17 mouse cellular contexts compared by ENCODE assay signal in genomic region chr3:26845041-26845440, GRCm38 (mm10).
A peak's percentile ranks its signal among the peaks of the same experiment; 100 is the strongest.
DNase-seq lines count a peak whose midpoint lies in the region; ATAC-seq and TF ChIP-seq lines count a peak whose summit lies in the region.
"Had no signal": no experiment of that assay in that cellular context is flagged by ENCODE, and none has a peak within 500 bp of the region (broad histone marks: within the 10 kb centered on the region; RNA-seq: fewer than 3 reads in every experiment).

No protein-coding gene starts in this region.

- H3K36me3 ChIP-seq in midbrain, postnatal 0 days (ENCODE audit: insufficient read depth, low read length) = no peaks in the 10 kb centered on the region
- H3K36me3 ChIP-seq in midbrain, embryonic 10.5 days = no peaks in the 10 kb centered on the region
- no peaks in the 10 kb centered on the region for H3K36me3 ChIP-seq in lung, postnatal 0 days (ENCODE audit: insufficient read depth, low read length)
- H3K36me3 ChIP-seq: heart, embryonic 10.5 days; limb, embryonic 13.5 days; neural tube, embryonic 15.5 days had no signal

- no peak for TF ChIP-seq POLR2A in cerebellum, adult 2 months (IDR thresholded peaks at IDR 0.05; ENCODE audit: borderline replicate concordance, insufficient read depth, low read length)

- no peak for TF ChIP-seq CTCF in cerebellum, adult 2 months (IDR thresholded peaks at IDR 0.05; ENCODE audit: borderline replicate concordance, insufficient read depth, low read depth, low read length)
- no peak for TF ChIP-seq CTCF in midbrain, postnatal 0 days (IDR thresholded peaks at IDR 0.05)
- peak; percentile 21; the same call in 1 of the 2 replicates for TF ChIP-seq CTCF in layer of hippocampus, adult 2 months (conservative IDR thresholded peaks at IDR 0.05)
- no peak for TF ChIP-seq CTCF in lung, postnatal 0 days (IDR thresholded peaks at IDR 0.05)

- no peak overlapping the region for H3K9ac ChIP-seq in midbrain, postnatal 0 days (replicated peaks; ENCODE audit: low read length, poor library complexity, severe bottlenecking)
- no peak overlapping the region for H3K9ac ChIP-seq in lung, postnatal 0 days (replicated peaks; ENCODE audit: low read depth)
- H3K9ac ChIP-seq: limb, embryonic 13.5 days; liver, postnatal 0 days; neural tube, embryonic 15.5 days had no signal

- TF ChIP-seq EP300 in lung, postnatal 0 days (IDR thresholded peaks at IDR 0.05) = no peak

- ATAC-seq in midbrain, postnatal 0 days (ENCODE audit: low FRiP score) = no peak
- no peak for ATAC-seq in lung, postnatal 0 days
- ATAC-seq: liver, postnatal 0 days had no signal

- no peaks in the 10 kb centered on the region for H3K9me3 ChIP-seq in midbrain, postnatal 0 days (ENCODE audit: low read length)
- H3K9me3 ChIP-seq in midbrain, embryonic 10.5 days (replicated peaks) = 0 out of 2 replicates have a peak, but pooled peaks cover 4% of the 10 kb centered on the region
- H3K9me3 ChIP-seq in lung, postnatal 0 days (ENCODE audit: low read length) = no peaks in the 10 kb centered on the region
- H3K9me3 ChIP-seq: heart, embryonic 10.5 days; limb, embryonic 13.5 days; neural tube, embryonic 15.5 days had no signal

- no peaks in the 10 kb centered on the region for H3K27me3 ChIP-seq in cerebellum, adult 2 months (ENCODE audit: control insufficient read depth, insufficient read depth, low read length)
- no peaks in the 10 kb centered on the region for H3K27me3 ChIP-seq in midbrain, postnatal 0 days (ENCODE audit: insufficient read depth, low read length)
- H3K27me3 ChIP-seq in midbrain, embryonic 10.5 days (ENCODE audit: low read depth, poor library complexity, severe bottlenecking) = no peaks in the 10 kb centered on the region
- no peaks in the 10 kb centered on the region for H3K27me3 ChIP-seq in lung, postnatal 0 days (replicated peaks; ENCODE audit: insufficient read depth, low read length)
- H3K27me3 ChIP-seq: limb, embryonic 13.5 days; neural tube, embryonic 15.5 days had no signal

- no peak overlapping the region for H3K4me2 ChIP-seq in midbrain, postnatal 0 days (ENCODE audit: low read depth, low read length, poor library complexity, severe bottlenecking)
- H3K4me2 ChIP-seq in lung, postnatal 0 days (replicated peaks; ENCODE audit: low read depth, low read length) = no peak overlapping the region
- H3K4me2 ChIP-seq: limb, embryonic 13.5 days; neural tube, embryonic 15.5 days had no signal

- no peak overlapping the region for H3K27ac ChIP-seq in cerebellum, adult 2 months (ENCODE audit: insufficient read depth, low read length)
- no peak overlapping the region for H3K27ac ChIP-seq in midbrain, postnatal 0 days (ENCODE audit: low read depth, low read length)
- no peak overlapping the region for H3K27ac ChIP-seq in midbrain, embryonic 10.5 days (replicated peaks)
- no peak overlapping the region for H3K27ac ChIP-seq in layer of hippocampus, adult 2 months
- no peak overlapping the region for H3K27ac ChIP-seq in lung, postnatal 0 days (ENCODE audit: low read length)
- H3K27ac ChIP-seq: heart, embryonic 10.5 days; limb, embryonic 13.5 days; macrophage; neural tube, embryonic 15.5 days had no signal

- no peak overlapping the region for H3K4me3 ChIP-seq in cerebellum, adult 2 months (replicated peaks; ENCODE audit: insufficient read depth, low read depth, low read length)
- no peak overlapping the region for H3K4me3 ChIP-seq in midbrain, postnatal 0 days (ENCODE audit: low read depth, low read length)
- H3K4me3 ChIP-seq in midbrain, embryonic 10.5 days = no peak overlapping the region
- no peak overlapping the region for H3K4me3 ChIP-seq in layer of hippocampus, adult 2 months
- H3K4me3 ChIP-seq in lung, postnatal 0 days (ENCODE audit: low read depth, low read length) = no peak overlapping the region
- H3K4me3 ChIP-seq: heart, embryonic 10.5 days; limb, embryonic 13.5 days; neural tube, embryonic 15.5 days had no signal

- WGBS in cerebellum, adult 2 months = 7% methylated on average over 3 of the region's 3 CpGs
- WGBS in midbrain, postnatal 0 days = 79% methylated on average over 3 of the region's 3 CpGs
- 89% methylated on average over 3 of the region's 3 CpGs for WGBS in midbrain, embryonic 10.5 days
- WGBS in lung, postnatal 0 days = 77% methylated on average over 3 of the region's 3 CpGs

- DNase-seq in cerebellum, adult 2 months = peak; percentile 14 to 44
- no peak for DNase-seq in cerebellum, adult 11 months
- peak; percentile 49 for DNase-seq in midbrain, postnatal 0 days (ENCODE audit: low spot score)
- DNase-seq in midbrain, embryonic 10.5 days (ENCODE audit: low spot score) = no peak
- DNase-seq in layer of hippocampus, adult 2 months (ENCODE audit: low spot score in 2 of 2) = peak; percentile 74 to 84
- peak; percentile 83 for DNase-seq in telencephalon, adult 2 months (ENCODE audit: low read depth, low spot score)
- no peak for DNase-seq in lung, postnatal 0 days (ENCODE audit: low spot score)
- DNase-seq in thymus, adult 18-20 months = no peak
- DNase-seq: adrenal gland, postnatal 14 days; heart, postnatal 4 days; kidney, adult 11 months; kidney, postnatal 36 days; liver, postnatal 0 days had no signal

- no peaks in the 10 kb centered on the region; the same call in 1 of the 2 replicates for H3K4me1 ChIP-seq in cerebellum, adult 2 months (ENCODE audit: control insufficient read depth, insufficient read depth, low read length)
- H3K4me1 ChIP-seq in midbrain, postnatal 0 days (ENCODE audit: insufficient read depth, low read length) = no peaks in the 10 kb centered on the region
- no peaks in the 10 kb centered on the region for H3K4me1 ChIP-seq in midbrain, embryonic 10.5 days
- no peaks in the 10 kb centered on the region for H3K4me1 ChIP-seq in lung, postnatal 0 days (ENCODE audit: insufficient read depth, low read depth, low read length)
- H3K4me1 ChIP-seq: heart, embryonic 10.5 days; limb, embryonic 13.5 days; neural tube, embryonic 15.5 days had no signal

Comparison
In these comparisons a context has a peak if more than half of its experiments do, and no peak if none do; other contexts are left out.
1. DNase-seq: peak in cerebellum, adult 2 months (2 of 2), midbrain, postnatal 0 days (single experiment), layer of hippocampus, adult 2 months (2 of 2) and telencephalon, adult 2 months (single experiment); none in cerebellum, adult 11 months (single experiment), midbrain, embryonic 10.5 days (single experiment), lung, postnatal 0 days (single experiment) and thymus, adult 18-20 months (0 of 2).